ENCODE assay signal across 11 mouse cellular contexts in the genomic region with DNA sequence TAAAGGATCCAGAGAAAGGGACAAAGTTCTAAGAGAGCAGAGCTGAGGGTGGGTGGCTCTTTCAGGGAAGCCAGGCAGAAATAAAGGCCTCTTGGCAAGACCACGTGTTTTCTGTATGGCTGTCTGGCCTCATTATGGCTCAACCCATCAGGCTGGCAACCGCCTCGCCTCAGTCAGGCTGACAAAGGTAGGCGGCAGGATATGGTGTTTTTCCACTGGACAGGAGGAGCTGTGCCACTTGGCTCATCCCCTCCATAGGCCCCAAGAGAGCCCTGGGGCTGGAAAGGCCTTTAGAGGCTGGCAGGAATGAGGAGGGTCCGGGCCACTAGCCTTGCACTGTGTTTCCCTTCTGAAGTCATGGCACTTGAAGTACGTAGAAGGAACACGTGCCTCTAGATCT.
DNase-seq lines count a peak whose midpoint lies in the region; ATAC-seq and TF ChIP-seq lines count a peak whose summit lies in the region.
"Had no signal": no experiment of that assay in that cellular context is flagged by ENCODE, and none has a peak within 500 bp of the region (broad histone marks: within the 10 kb centered on the region; RNA-seq: fewer than 3 reads in every experiment).

No protein-coding gene starts in this region.

- H3K4me2 ChIP-seq in hindbrain, postnatal 0 days (ENCODE audit: low read depth, low read length): no peak overlapping the region
- no peak overlapping the region for H3K4me2 ChIP-seq in hindbrain, embryonic 12.5 days (replicated peaks)
- no peak overlapping the region for H3K4me2 ChIP-seq in intestine, postnatal 0 days (replicated peaks; ENCODE audit: low read depth)
- H3K4me2 ChIP-seq: stomach, embryonic 15.5 days had no signal

- no peaks in the 10 kb centered on the region for H3K27me3 ChIP-seq in hindbrain, postnatal 0 days (ENCODE audit: insufficient read depth, low read length)
- no peaks in the 10 kb centered on the region for H3K27me3 ChIP-seq in hindbrain, embryonic 12.5 days
- no peaks in the 10 kb centered on the region for H3K27me3 ChIP-seq in intestine, postnatal 0 days (replicated peaks; ENCODE audit: control insufficient read depth, insufficient read depth, low read length)
- H3K27me3 ChIP-seq: stomach, embryonic 15.5 days had no signal

- H3K4me1 ChIP-seq in hindbrain, postnatal 0 days (ENCODE audit: insufficient read depth, low read length): no peaks in the 10 kb centered on the region; the same call in 1 of the 2 replicates
- 0 out of 2 replicates have a peak, but pooled peaks cover 3% of the 10 kb centered on the region for H3K4me1 ChIP-seq in hindbrain, embryonic 12.5 days
- peaks cover 3% of the 10 kb centered on the region; the same call in 1 of the 2 replicates for H3K4me1 ChIP-seq in intestine, postnatal 0 days (replicated peaks; ENCODE audit: control insufficient read depth, insufficient read depth, low read length)
- H3K4me1 ChIP-seq: stomach, embryonic 15.5 days had no signal

- no peaks in the 10 kb centered on the region for H3K9me3 ChIP-seq in hindbrain, postnatal 0 days (ENCODE audit: low read length)
- H3K9me3 ChIP-seq in hindbrain, embryonic 12.5 days (replicated peaks): no peaks in the 10 kb centered on the region
- no peaks in the 10 kb centered on the region for H3K9me3 ChIP-seq in intestine, postnatal 0 days (ENCODE audit: control insufficient read depth)
- H3K9me3 ChIP-seq: stomach, embryonic 15.5 days had no signal

- peak overlapping the region; percentile 45; the same call in 1 of the 2 replicates for H3K27ac ChIP-seq in hindbrain, postnatal 0 days
- no peak overlapping the region for H3K27ac ChIP-seq in hindbrain, embryonic 12.5 days
- H3K27ac ChIP-seq in intestine, postnatal 0 days (ENCODE audit: low read depth, low read length): no peak overlapping the region
- H3K27ac ChIP-seq: layer of hippocampus, adult 2 months; stomach, embryonic 15.5 days had no signal

- no peaks in the 10 kb centered on the region for H3K36me3 ChIP-seq in hindbrain, postnatal 0 days (ENCODE audit: insufficient read depth, low read length)
- no peaks in the 10 kb centered on the region for H3K36me3 ChIP-seq in hindbrain, embryonic 12.5 days
- H3K36me3 ChIP-seq in intestine, postnatal 0 days (ENCODE audit: control insufficient read depth, insufficient read depth): no peaks in the 10 kb centered on the region; the same call in 1 of the 2 replicates
- H3K36me3 ChIP-seq: stomach, embryonic 15.5 days had no signal

- TF ChIP-seq CTCF in hindbrain, postnatal 0 days (IDR thresholded peaks at IDR 0.05; ENCODE audit: low read depth): no peak
- no peak for TF ChIP-seq CTCF in brain, embryonic 14.5 days (IDR thresholded peaks at IDR 0.05; ENCODE audit: borderline replicate concordance, extremely low read depth, insufficient read depth, insufficient read length)
- no peak for TF ChIP-seq CTCF in intestine, postnatal 0 days (IDR thresholded peaks at IDR 0.05; ENCODE audit: low read depth)

- no peak for TF ChIP-seq POLR2A in brain, embryonic 14.5 days (IDR thresholded peaks at IDR 0.05; ENCODE audit: borderline replicate concordance, extremely low read depth, insufficient read depth, insufficient read length, poor library complexity, severe bottlenecking)

- peak; percentile 83 for DNase-seq in hindbrain, postnatal 0 days (ENCODE audit: low spot score)
- peak; percentile 91 for DNase-seq in adipocyte (ENCODE audit: low spot score)
- DNase-seq in brain, embryonic 14.5 days (ENCODE audit: low read depth): peak; percentile 87
- DNase-seq in gastrocnemius, postnatal 10 days: no peak

- no peak overlapping the region for H3K4me3 ChIP-seq in hindbrain, postnatal 0 days (ENCODE audit: low read length)
- H3K4me3 ChIP-seq in hindbrain, embryonic 12.5 days: no peak overlapping the region
- no peak overlapping the region for H3K4me3 ChIP-seq in intestine, postnatal 0 days (ENCODE audit: low read depth, low read length)
- H3K4me3 ChIP-seq: layer of hippocampus, adult 2 months; stomach, embryonic 15.5 days had no signal

- 42% methylated on average over 7 of the region's 7 CpGs for WGBS in hindbrain, postnatal 0 days
- WGBS in hindbrain, embryonic 12.5 days: 83% methylated on average over 7 of the region's 7 CpGs
- 86% methylated on average over 7 of the region's 7 CpGs for WGBS in intestine, postnatal 0 days

- no peak overlapping the region for H3K9ac ChIP-seq in hindbrain, postnatal 0 days (replicated peaks; ENCODE audit: low read length)
- H3K9ac ChIP-seq in hindbrain, embryonic 12.5 days: no peak overlapping the region
- H3K9ac ChIP-seq in intestine, postnatal 0 days (ENCODE audit: low read depth, low read length): no peak overlapping the region
- H3K9ac ChIP-seq: stomach, embryonic 15.5 days had no signal

- peak; percentile 92 for ATAC-seq in hindbrain, postnatal 0 days
- ATAC-seq in hindbrain, embryonic 12.5 days (ENCODE audit: low FRiP score): no peak
- ATAC-seq in erythroblast, adult 5-6 weeks (replicated peaks; ENCODE audit: low FRiP score, poor library complexity, severe bottlenecking): peak; percentile 29; the same call in 1 of the 2 replicates
- ATAC-seq in intestine, postnatal 0 days: no peak
- no peak for ATAC-seq in megakaryocyte progenitor cell, adult 5-6 weeks (replicated peaks; ENCODE audit: poor library complexity)
- ATAC-seq: activated CD4-positive, CD25-positive, alpha-beta regulatory T cell, adult 4 months had no signal

Comparison
In these comparisons a context has a peak if more than half of its experiments do, and no peak if none do; other contexts are left out.
1. ATAC-seq: peak in hindbrain, postnatal 0 days (single experiment) and erythroblast, adult 5-6 weeks (single experiment); none in hindbrain, embryonic 12.5 days (single experiment), intestine, postnatal 0 days (single experiment) and megakaryocyte progenitor cell, adult 5-6 weeks (single experiment).